Mouse (Mus musculus) brain, embryonic 18.5 days (tissue): ENCODE measurements around the gene Marveld2.

Experiments used
- DNase-seq: peaks from one replicate; pipeline ENCODE4 v3.0.0-alpha.2; 2012; ENCODE audit warnings: low read depth, low spot score

Marveld2 gene

GRCm38 (mm10) chr13:100600317-100600716 is 16.5 kb downstream of the Marveld2 start:
- no peak for DNase-seq

- no peak for DNase-seq
These were observed 19.5 kb downstream of the Marveld2 start for GRCm38 (mm10) chr13:100597284-100597683.

GRCm38 (mm10) chr13:100595552-100595885 is 21.3 kb downstream of the Marveld2 start:
- no peak for DNase-seq

GRCm38 (mm10) chr13:100594838-100595551 is 21.8 kb downstream of the Marveld2 start:
- no peak for DNase-seq

GRCm38 (mm10) chr13:100594041-100594792 is 22.6 kb downstream of the Marveld2 start:
- peak; percentile 6 for DNase-seq

- DNase-seq = no peak
These were observed 28.1 kb downstream of the Marveld2 start for GRCm38 (mm10) chr13:100588646-100589045.

- DNase-seq = no peak
These were observed 34.6 kb downstream of the Marveld2 start for GRCm38 (mm10) chr13:100582144-100582543.

- DNase-seq = no peak
These were observed 35.1 kb downstream of the Marveld2 start for GRCm38 (mm10) chr13:100581701-100582100.

- no peak for DNase-seq
These were observed 36.8 kb downstream of the Marveld2 start for GRCm38 (mm10) chr13:100579951-100580350.

- DNase-seq = no peak
These were observed 37.6 kb downstream of the Marveld2 start for GRCm38 (mm10) chr13:100579220-100579619.

- DNase-seq = no peak
These were observed 40.8 kb downstream of the Marveld2 start for GRCm38 (mm10) chr13:100575950-100576349.

GRCm38 (mm10) chr13:100570713-100571112 is 46.1 kb downstream of the Marveld2 start:
- DNase-seq = no peak

GRCm38 (mm10) chr13:100568359-100568758 is 48.4 kb downstream of the Marveld2 start:
- DNase-seq = no peak

GRCm38 (mm10) chr13:100559449-100559848 is 57.3 kb downstream of the Marveld2 start:
- DNase-seq = no peak

GRCm38 (mm10) chr13:100557011-100557410 is 59.8 kb downstream of the Marveld2 start:
- no peak for DNase-seq

GRCm38 (mm10) chr13:100553042-100553437 is 63.7 kb downstream of the Marveld2 start:
- no peak for DNase-seq

GRCm38 (mm10) chr13:100552369-100553041 is 64.3 kb downstream of the Marveld2 start, which contains the start of gene Ocln:
TSS of gene Ocln (minus strand) at chr13:100552718.
- no peak for DNase-seq

- DNase-seq = no peak
These were observed 64.8 kb downstream of the Marveld2 start for GRCm38 (mm10) chr13:100552009-100552368.

GRCm38 (mm10) chr13:100551371-100552008 is 65.3 kb downstream of the Marveld2 start:
- DNase-seq = no peak

- DNase-seq = no peak
These were observed 69.5 kb downstream of the Marveld2 start for GRCm38 (mm10) chr13:100547269-100547668.
